Mouse (Mus musculus): ENCODE measurements at regions not wholly inside any gene's neighbourhood (a gene's known extent, or its start where the extent isn't known, plus 50 kb on each side); places are given as distances from the start of the nearest gene placed in this dataset.

GRCm38 (mm10) chr15:85672376-85672775 lies 62.4 kb upstream of the Ppara start:
- Histone ChIP-seq H3K4me1 (ENCODE audit: control insufficient read depth, insufficient read depth, low read length) (peaks cover 13% of the 10 kb centered on the region), H3K4me3 (ENCODE audit: insufficient read depth, low read length) (peak overlapping the region; percentile 86), H3K27ac (ENCODE audit: insufficient read depth, low read length) (peak overlapping the region; percentile 100)
- TF ChIP-seq POLR2A (IDR thresholded peaks at IDR 0.05; ENCODE audit: extremely low read depth, insufficient read depth, low read length) (no peak), CTCF (IDR thresholded peaks at IDR 0.05; ENCODE audit: extremely low read depth, insufficient read depth, low read length) (no peak)

GRCm38 (mm10) chr15:85672931-85673330 lies 61.9 kb upstream of the Ppara start:
- Histone ChIP-seq H3K4me1 (ENCODE audit: control insufficient read depth, insufficient read depth, low read length) (peaks cover 15% of the 10 kb centered on the region), H3K4me3 (ENCODE audit: insufficient read depth, low read length) (peak overlapping the region; percentile 86), H3K27ac (ENCODE audit: insufficient read depth, low read length) (peak overlapping the region; percentile 74)
- TF ChIP-seq POLR2A (IDR thresholded peaks at IDR 0.05; ENCODE audit: extremely low read depth, insufficient read depth, low read length) (no peak), CTCF (IDR thresholded peaks at IDR 0.05; ENCODE audit: extremely low read depth, insufficient read depth, low read length) (no peak)

DNA sequence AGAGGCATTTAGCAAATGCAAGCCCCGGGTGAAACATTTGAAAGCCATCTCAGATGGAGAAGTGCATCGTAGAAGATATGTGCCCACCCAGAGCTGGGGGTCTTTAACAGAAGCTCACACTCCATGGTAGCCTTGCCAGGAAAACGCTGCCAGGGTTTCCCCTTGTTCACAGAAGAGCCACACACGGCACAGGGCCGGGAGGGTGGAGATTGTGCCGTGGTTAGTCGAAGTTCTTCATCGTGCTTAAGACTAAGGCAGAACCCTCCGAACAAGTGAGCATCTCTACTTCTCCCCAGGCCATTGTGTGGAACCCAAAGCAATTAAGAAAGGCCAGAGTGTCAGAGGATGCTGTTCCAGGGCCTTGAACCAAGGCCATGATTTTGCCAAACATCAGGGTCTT lies 61.3 kb upstream of the Ppara start:
- peaks cover 19% of the 10 kb centered on the region for H3K4me1 ChIP-seq (ENCODE audit: control insufficient read depth, insufficient read depth, low read length)
- TF ChIP-seq POLR2A (IDR thresholded peaks at IDR 0.05; ENCODE audit: extremely low read depth, insufficient read depth, low read length) (no peak), CTCF (IDR thresholded peaks at IDR 0.05; ENCODE audit: extremely low read depth, insufficient read depth, low read length) (no peak)
- peak overlapping the region; percentile 74 for H3K27ac ChIP-seq (ENCODE audit: insufficient read depth, low read length)
- peak overlapping the region; percentile 86 for H3K4me3 ChIP-seq (ENCODE audit: insufficient read depth, low read length)

GRCm38 (mm10) chr15:85674191-85674984 lies 60.4 kb upstream of the Ppara start:
- TF ChIP-seq POLR2A (IDR thresholded peaks at IDR 0.05; ENCODE audit: extremely low read depth, insufficient read depth, low read length) (no peak), CTCF (IDR thresholded peaks at IDR 0.05; ENCODE audit: extremely low read depth, insufficient read depth, low read length) (no peak)
- Histone ChIP-seq H3K4me3 (ENCODE audit: insufficient read depth, low read length) (peak overlapping the region; percentile 86), H3K4me1 (ENCODE audit: control insufficient read depth, insufficient read depth, low read length) (peaks cover 19% of the 10 kb centered on the region), H3K27ac (ENCODE audit: insufficient read depth, low read length) (peak overlapping the region; percentile 74)

GRCm38 (mm10) chr15:85675126-85675525 lies 59.7 kb upstream of the Ppara start:
- Histone ChIP-seq H3K4me1 (ENCODE audit: control insufficient read depth, insufficient read depth, low read length) (peaks cover 19% of the 10 kb centered on the region), H3K4me3 (ENCODE audit: insufficient read depth, low read length) (peak overlapping the region; percentile 34), H3K27ac (ENCODE audit: insufficient read depth, low read length) (0 out of 2 replicates have a peak overlapping the region, but pooled peaks have one; percentile 76)
- TF ChIP-seq CTCF (IDR thresholded peaks at IDR 0.05; ENCODE audit: extremely low read depth, insufficient read depth, low read length) (no peak), POLR2A (IDR thresholded peaks at IDR 0.05; ENCODE audit: extremely low read depth, insufficient read depth, low read length) (no peak)

- peaks cover 19% of the 10 kb centered on the region for H3K4me1 ChIP-seq (ENCODE audit: control insufficient read depth, insufficient read depth, low read length)
- TF ChIP-seq POLR2A (IDR thresholded peaks at IDR 0.05; ENCODE audit: extremely low read depth, insufficient read depth, low read length) (no peak), CTCF (IDR thresholded peaks at IDR 0.05; ENCODE audit: extremely low read depth, insufficient read depth, low read length) (no peak)
These were observed 59.0 kb upstream of the Ppara start for GRCm38 (mm10) chr15:85675736-85676135.

GRCm38 (mm10) chr15:85676156-85676555 lies 58.6 kb upstream of the Ppara start:
- TF ChIP-seq CTCF (IDR thresholded peaks at IDR 0.05; ENCODE audit: extremely low read depth, insufficient read depth, low read length) (no peak), POLR2A (IDR thresholded peaks at IDR 0.05; ENCODE audit: extremely low read depth, insufficient read depth, low read length) (no peak)
- Histone ChIP-seq H3K4me1 (ENCODE audit: control insufficient read depth, insufficient read depth, low read length) (peaks cover 19% of the 10 kb centered on the region), H3K4me3 (ENCODE audit: insufficient read depth, low read length) (peak overlapping the region; percentile 34; the same call in 1 of the 2 replicates), H3K27ac (ENCODE audit: insufficient read depth, low read length) (peak overlapping the region; percentile 76)

More at GRCm38 (mm10) chr15:85675736-85676135, 59.0 kb upstream of the Ppara start:
- Histone ChIP-seq H3K27ac (ENCODE audit: insufficient read depth, low read length) (peak overlapping the region; percentile 76; the same call in 1 of the 2 replicates), H3K4me3 (ENCODE audit: insufficient read depth, low read length) (peak overlapping the region; percentile 34)

DNA sequence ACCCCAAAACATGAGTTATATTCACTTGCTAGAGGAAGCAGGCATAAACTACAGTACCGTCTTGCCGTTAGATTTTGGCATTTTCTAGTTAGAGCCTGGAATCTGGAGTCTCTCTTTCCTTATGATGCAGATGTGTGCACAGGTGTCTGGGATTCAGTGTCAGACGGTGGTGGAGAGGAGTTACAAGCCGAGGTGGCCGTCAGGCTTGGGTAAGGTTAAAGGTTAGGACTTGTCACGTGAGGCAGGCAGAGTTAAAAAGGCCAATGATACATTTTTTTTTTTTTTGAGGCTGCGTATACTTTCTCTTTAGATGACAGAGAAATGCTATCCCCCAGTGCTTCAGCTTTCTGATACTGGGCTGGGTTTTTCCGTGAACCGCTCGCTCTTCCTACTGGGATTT lies 57.9 kb upstream of the Ppara start:
- Histone ChIP-seq H3K4me1 (ENCODE audit: control insufficient read depth, insufficient read depth, low read length) (peaks cover 19% of the 10 kb centered on the region), H3K27ac (ENCODE audit: insufficient read depth, low read length) (peak overlapping the region; percentile 48; the same call in 1 of the 2 replicates), H3K4me3 (ENCODE audit: insufficient read depth, low read length) (peak overlapping the region; percentile 34)
- TF ChIP-seq POLR2A (IDR thresholded peaks at IDR 0.05; ENCODE audit: extremely low read depth, insufficient read depth, low read length) (no peak), CTCF (IDR thresholded peaks at IDR 0.05; ENCODE audit: extremely low read depth, insufficient read depth, low read length) (no peak)

- H3K27ac ChIP-seq (ENCODE audit: insufficient read depth, low read length) = peak overlapping the region; percentile 93
- no peak for TF ChIP-seq POLR2A (IDR thresholded peaks at IDR 0.05; ENCODE audit: extremely low read depth, insufficient read depth, low read length)
- TF ChIP-seq CTCF (IDR thresholded peaks at IDR 0.05; ENCODE audit: extremely low read depth, insufficient read depth, low read length) = no peak
- H3K4me3 ChIP-seq (ENCODE audit: insufficient read depth, low read length) = peak overlapping the region; percentile 81
- H3K4me1 ChIP-seq (ENCODE audit: control insufficient read depth, insufficient read depth, low read length) = peaks cover 23% of the 10 kb centered on the region
These were observed 57.4 kb upstream of the Ppara start for GRCm38 (mm10) chr15:85677381-85677780.

GRCm38 (mm10) chr15:85677855-85678254 lies 56.9 kb upstream of the Ppara start:
- peak; percentile 19; the same call in 1 of the 2 replicates for TF ChIP-seq POLR2A (IDR thresholded peaks at IDR 0.05; ENCODE audit: extremely low read depth, insufficient read depth, low read length)
- no peak for TF ChIP-seq CTCF (IDR thresholded peaks at IDR 0.05; ENCODE audit: extremely low read depth, insufficient read depth, low read length)
- H3K4me1 ChIP-seq (ENCODE audit: control insufficient read depth, insufficient read depth, low read length) = peaks cover 23% of the 10 kb centered on the region
- peak overlapping the region; percentile 81 for H3K4me3 ChIP-seq (ENCODE audit: insufficient read depth, low read length)

More at GRCm38 (mm10) chr15:85677855-85678254, 56.9 kb upstream of the Ppara start:
- H3K27ac ChIP-seq (ENCODE audit: insufficient read depth, low read length) = peak overlapping the region; percentile 97
